Mouse (Mus musculus) kidney, adult 2 months (tissue): ENCODE data around the gene Hps1.

Source experiments
- CTCF ChIP-seq: fragments of 200-500 bp; conservative IDR thresholded peaks from 2 replicates; pipeline ENCODE4 v1.5.1; 2011; ENCODE audit warnings: low read depth, mild to moderate bottlenecking, control low read depth, low read length, moderate library complexity, mixed read lengths; ENCODE audit not compliant: insufficient read depth, insufficient read length
- POLR2A ChIP-seq: fragments of 200-500 bp; IDR thresholded peaks from one replicate; pipeline ENCODE4 v1.6.1; 2011; ENCODE audit warnings: low read depth, low read length, control low read depth

DNA sequence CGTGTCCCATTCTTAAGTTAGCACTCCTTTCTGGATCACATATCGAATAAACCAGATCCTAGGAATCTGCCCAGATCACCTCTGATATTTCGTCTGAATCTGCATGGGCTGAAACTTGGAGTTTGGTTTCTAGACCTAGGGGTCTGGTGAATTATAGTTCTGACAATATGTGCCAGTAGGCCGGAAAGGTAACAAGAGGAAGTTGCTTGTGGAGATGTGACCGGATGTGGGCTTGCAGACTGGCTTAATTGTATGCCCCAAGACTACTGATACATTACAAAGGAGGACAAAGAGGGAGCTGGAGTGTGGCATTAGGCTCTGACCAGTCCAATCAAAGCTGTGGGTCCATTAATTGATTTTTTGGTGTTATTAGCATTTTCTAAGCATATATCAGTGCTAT lies 40.3 kb upstream of the Hps1 start:
- TF ChIP-seq CTCF, result no peak
- no peak for TF ChIP-seq POLR2A
